In the genomic region with DNA sequence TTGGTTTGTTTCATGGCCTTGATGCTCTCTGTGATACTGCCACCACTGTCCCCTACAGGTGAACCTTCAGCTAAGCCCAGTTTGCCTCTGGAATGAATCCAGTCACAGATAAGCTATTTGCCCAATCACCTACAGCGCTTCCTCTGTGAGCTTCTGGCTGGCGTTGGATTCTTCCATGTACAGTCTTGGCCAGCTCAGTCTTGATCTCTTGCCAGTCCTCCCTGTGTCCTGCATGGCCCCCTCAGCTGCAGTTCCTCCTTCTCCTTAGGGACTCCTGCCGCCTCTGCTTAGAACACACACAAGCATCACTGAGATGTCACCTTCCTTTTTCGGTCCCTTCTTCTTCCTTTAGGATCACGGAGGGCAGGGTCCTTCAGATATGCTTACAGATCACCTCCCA, we compare ENCODE assay signal across 22 mouse cellular contexts.
DNase-seq lines count a peak whose midpoint lies in the region; ATAC-seq lines count a peak whose summit lies in the region.
"Had no signal": no experiment of that assay in that cellular context is flagged by ENCODE, and none has a peak within 500 bp of the region (broad histone marks: within the 10 kb centered on the region; RNA-seq: fewer than 3 reads in every experiment).

No protein-coding gene starts in this region.

- WGBS in heart, embryonic 10.5 days = 69% methylated on average over 5 of the region's 5 CpGs
- WGBS in heart, embryonic 11.5 days (ENCODE audit: insufficient replicate concordance) = 71% methylated on average over 5 of the region's 5 CpGs
- WGBS in heart, embryonic 15.5 days = 58% methylated on average over 5 of the region's 5 CpGs
- 76% methylated on average over 5 of the region's 5 CpGs for WGBS in midbrain, embryonic 15.5 days

- no peak for ATAC-seq in heart, embryonic 11.5 days (replicated peaks; ENCODE audit: insufficient number of reproducible peaks, low FRiP score, low TSS enrichment)
- no peak for ATAC-seq in heart, embryonic 15.5 days (replicated peaks; ENCODE audit: insufficient number of reproducible peaks, insufficient read depth, low FRiP score, low read depth)
- 0 out of 2 replicates have a peak, but pooled peaks have one; percentile 13 for ATAC-seq in erythroid progenitor cell, adult 5-6 weeks (replicated peaks; ENCODE audit: low FRiP score, poor library complexity, severe bottlenecking)
- ATAC-seq in midbrain, embryonic 15.5 days (replicated peaks) = no peak
- ATAC-seq: CD4-positive, CD25-positive, alpha-beta regulatory T cell, adult 4 months; forebrain, embryonic 15.5 days; hindbrain, embryonic 16.5 days; intestine, embryonic 15.5 days had no signal

- H3K9me3 ChIP-seq in heart, embryonic 10.5 days = no peaks in the 10 kb centered on the region
- H3K9me3 ChIP-seq in heart, embryonic 11.5 days (replicated peaks; ENCODE audit: control insufficient read depth, low read length) = no peaks in the 10 kb centered on the region
- no peaks in the 10 kb centered on the region for H3K9me3 ChIP-seq in heart, embryonic 15.5 days (replicated peaks)
- no peaks in the 10 kb centered on the region for H3K9me3 ChIP-seq in midbrain, embryonic 15.5 days
- H3K9me3 ChIP-seq: forebrain, embryonic 12.5 days; forebrain, embryonic 15.5 days; hindbrain, embryonic 10.5 days; hindbrain, embryonic 13.5 days; intestine, embryonic 15.5 days had no signal

- peak overlapping the region; percentile 80 for H3K27ac ChIP-seq in heart, embryonic 10.5 days
- H3K27ac ChIP-seq in heart, embryonic 11.5 days (ENCODE audit: low read depth, low read length) = no peak overlapping the region
- 0 out of 2 replicates have a peak overlapping the region, but pooled peaks have one; percentile 15 for H3K27ac ChIP-seq in heart, embryonic 15.5 days
- H3K27ac ChIP-seq in midbrain, embryonic 15.5 days = no peak overlapping the region
- H3K27ac ChIP-seq: forebrain, embryonic 12.5 days; forebrain, embryonic 15.5 days; hindbrain, embryonic 10.5 days; hindbrain, embryonic 13.5 days; intestine, embryonic 15.5 days had no signal

- H3K36me3 ChIP-seq in heart, embryonic 10.5 days = no peaks in the 10 kb centered on the region
- H3K36me3 ChIP-seq in heart, embryonic 11.5 days (ENCODE audit: control insufficient read depth, insufficient read depth, low read length) = no peaks in the 10 kb centered on the region
- no peaks in the 10 kb centered on the region for H3K36me3 ChIP-seq in heart, embryonic 15.5 days
- no peaks in the 10 kb centered on the region for H3K36me3 ChIP-seq in midbrain, embryonic 15.5 days (replicated peaks)
- H3K36me3 ChIP-seq: forebrain, embryonic 12.5 days; forebrain, embryonic 15.5 days; hindbrain, embryonic 10.5 days; hindbrain, embryonic 13.5 days; intestine, embryonic 15.5 days had no signal

- peaks cover 63% of the 10 kb centered on the region for H3K4me1 ChIP-seq in heart, embryonic 10.5 days
- peaks cover 42% of the 10 kb centered on the region for H3K4me1 ChIP-seq in heart, embryonic 11.5 days (ENCODE audit: control insufficient read depth, insufficient read depth, low read length)
- H3K4me1 ChIP-seq in heart, embryonic 15.5 days (replicated peaks) = peaks cover 45% of the 10 kb centered on the region
- no peaks in the 10 kb centered on the region for H3K4me1 ChIP-seq in midbrain, embryonic 15.5 days
- H3K4me1 ChIP-seq: forebrain, embryonic 12.5 days; forebrain, embryonic 15.5 days had no signal

- H3K27me3 ChIP-seq in heart, embryonic 10.5 days (ENCODE audit: insufficient read depth, poor library complexity, severe bottlenecking) = no peaks in the 10 kb centered on the region
- no peaks in the 10 kb centered on the region for H3K27me3 ChIP-seq in heart, embryonic 11.5 days (ENCODE audit: control insufficient read depth, insufficient read depth, low read length)
- no peaks in the 10 kb centered on the region for H3K27me3 ChIP-seq in heart, embryonic 15.5 days
- no peaks in the 10 kb centered on the region for H3K27me3 ChIP-seq in midbrain, embryonic 15.5 days (replicated peaks)
- H3K27me3 ChIP-seq: forebrain, embryonic 12.5 days; forebrain, embryonic 15.5 days; intestine, embryonic 15.5 days had no signal

- no peak overlapping the region for H3K4me3 ChIP-seq in heart, embryonic 10.5 days
- H3K4me3 ChIP-seq in heart, embryonic 11.5 days (ENCODE audit: low read depth, low read length) = no peak overlapping the region
- H3K4me3 ChIP-seq in heart, embryonic 15.5 days = no peak overlapping the region
- H3K4me3 ChIP-seq in midbrain, embryonic 15.5 days = no peak overlapping the region
- H3K4me3 ChIP-seq: forebrain, embryonic 12.5 days; forebrain, embryonic 15.5 days; hindbrain, embryonic 10.5 days; hindbrain, embryonic 13.5 days; intestine, embryonic 15.5 days had no signal

- no peak for DNase-seq in heart, embryonic 10.5 days (ENCODE audit: low spot score)
- DNase-seq in heart, adult 9 months (ENCODE audit: low spot score in 2 of 2) = no peak
- DNase-seq in heart, postnatal 4 days = peak; percentile 57
- DNase-seq in heart, postnatal 25 days (ENCODE audit: low spot score) = no peak
- DNase-seq: adrenal gland, adult 2 months; adrenal gland, postnatal 14 days; cerebellum, adult 11 months; gastrocnemius, postnatal 10 days; gastrocnemius, postnatal 36 days; kidney, adult 11 months; kidney, adult 8-10 months had no signal

- no peak overlapping the region for H3K9ac ChIP-seq in heart, embryonic 11.5 days (ENCODE audit: low read depth, low read length)
- H3K9ac ChIP-seq in heart, embryonic 15.5 days = no peak overlapping the region
- H3K9ac ChIP-seq in midbrain, embryonic 15.5 days = no peak overlapping the region
- H3K9ac ChIP-seq: forebrain, embryonic 12.5 days; forebrain, embryonic 15.5 days; hindbrain, embryonic 13.5 days; intestine, embryonic 15.5 days had no signal

- H3K4me2 ChIP-seq in heart, embryonic 11.5 days = no peak overlapping the region
- H3K4me2 ChIP-seq in heart, embryonic 15.5 days = no peak overlapping the region
- no peak overlapping the region for H3K4me2 ChIP-seq in midbrain, embryonic 15.5 days
- H3K4me2 ChIP-seq: forebrain, embryonic 12.5 days; forebrain, embryonic 15.5 days; hindbrain, embryonic 13.5 days; intestine, embryonic 15.5 days had no signal

- intact Hi-C loops in heart, postnatal 25 days (cut with DNase I) = no loop called here

Comparison
In these comparisons a context has a peak if more than half of its experiments do, and no peak if none do; other contexts are left out.
1. H3K27ac ChIP-seq: peak in heart, embryonic 10.5 days (single experiment) and heart, embryonic 15.5 days (single experiment); none in heart, embryonic 11.5 days (single experiment) and midbrain, embryonic 15.5 days (single experiment).